Mouse (Mus musculus): Measurements from ENCODE around the gene Lrrc8a. TPM values are rescaled to one million over a fixed set of nuclear protein-coding genes. Genes with fewer than 3 reads are reported as not detected.

The Lrrc8a gene
- polyA plus RNA-seq (2015; fragmentation: Nextera tagmentation; extraction: Ambion mirVana), result 57.9 and 58.3 TPM in 2 replicates

DNA sequence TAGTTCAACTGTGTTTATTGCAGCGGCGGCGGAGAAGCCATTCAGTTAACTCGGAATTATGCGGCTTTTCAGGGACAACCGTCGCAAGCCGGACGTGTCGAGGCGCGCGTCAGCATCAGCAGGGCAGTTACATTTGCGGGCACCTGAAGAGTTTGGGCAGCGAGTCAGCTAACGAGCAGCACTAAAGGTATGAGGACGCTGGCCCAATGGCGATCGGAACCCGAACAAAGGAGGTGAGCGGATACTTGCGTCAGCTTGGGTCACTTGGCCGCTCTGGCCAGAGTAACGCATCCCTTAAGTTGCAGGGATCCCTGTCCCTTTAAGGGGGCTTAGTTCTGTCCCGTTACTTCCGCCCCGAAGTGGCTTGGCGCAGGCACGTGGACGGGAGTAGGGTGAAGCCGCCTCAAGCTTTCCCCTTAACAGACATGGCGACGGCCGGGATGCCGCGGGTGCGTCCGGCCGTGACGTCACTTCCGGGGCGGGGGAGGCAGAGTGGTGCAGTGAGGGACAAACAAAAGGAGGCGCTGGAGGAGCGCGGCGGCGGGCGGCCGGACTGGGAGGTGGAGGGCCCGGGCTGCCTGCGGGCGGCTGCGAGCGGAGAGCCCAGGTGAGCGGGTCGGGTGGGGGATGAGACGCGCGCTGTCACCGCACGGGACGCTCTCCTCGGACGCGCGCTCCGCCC is at the start of gene Lrrc8a:
Gene Lrrc8a (plus strand): TSS at position 517 of the 682 bp plus-strand sequence.
- ATAC-seq, result peak; percentile 99
- Histone ChIP-seq H3K9ac (peak within 1 kb of the TSS; percentile 88), H3K27me3 (no peaks in the 10 kb centered on the region), H3K4me3 (peak within 1 kb of the TSS; percentile 81), H3K4me1 (peaks cover 32% of the 10 kb centered on the region), H3K4me2 (peak within 1 kb of the TSS; percentile 77), H3K27ac (peak within 1 kb of the TSS; percentile 89), H3K9me3 (replicated peaks) (no peaks in the 10 kb centered on the region), H3K36me3 (ENCODE audit: poor library complexity, severe bottlenecking) (peaks cover 27% of the 10 kb centered on the region)
- 0% methylated on average over 45 of the region's 67 CpGs for WGBS

DNA sequence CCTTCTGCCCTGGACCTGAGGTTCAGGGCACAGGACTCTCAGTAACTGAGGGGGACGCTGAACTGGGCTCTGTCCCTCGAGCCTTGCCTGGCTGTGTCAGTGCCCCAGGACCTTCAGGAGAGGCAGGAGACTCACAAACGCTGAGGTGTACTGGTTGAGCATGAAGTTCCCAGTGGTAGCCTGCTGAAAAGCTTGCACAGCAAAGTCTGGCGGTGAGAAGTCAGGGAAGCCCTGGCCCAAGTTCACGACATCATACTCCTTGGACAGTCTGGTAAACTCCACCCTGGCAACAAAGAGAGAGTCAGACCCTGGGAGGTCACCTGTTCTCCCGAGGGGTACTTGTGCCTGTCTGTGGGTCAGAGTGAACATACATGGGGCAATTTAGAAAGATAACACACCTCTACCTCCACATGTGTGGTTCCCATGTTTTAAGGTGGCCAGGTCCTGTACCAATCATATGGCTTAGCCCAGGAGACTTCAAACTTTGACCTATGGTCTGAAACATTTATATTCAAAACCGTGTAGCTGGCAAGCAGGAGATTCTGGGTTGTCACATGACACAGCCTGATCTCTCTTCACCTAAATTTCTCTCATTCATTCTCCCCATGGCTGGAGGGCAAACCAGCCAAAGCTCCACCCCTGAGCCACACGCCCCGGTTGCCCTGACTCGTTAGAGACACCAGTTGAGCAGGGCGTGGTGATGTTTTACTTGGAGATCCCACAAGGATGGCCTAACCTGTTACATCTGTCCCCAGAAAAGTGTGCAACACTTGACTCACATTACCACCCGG is 45.5 kb upstream of the Lrrc8a start:
- H3K27me3 ChIP-seq, result no peaks in the 10 kb centered on the region
- peaks cover 3% of the 10 kb centered on the region; the same call in 1 of the 2 replicates for H3K4me1 ChIP-seq
- no peaks in the 10 kb centered on the region for H3K9me3 ChIP-seq (replicated peaks)
- 90% methylated on average over 12 of the region's 12 CpGs for WGBS
- no peak overlapping the region for H3K4me3 ChIP-seq
- H3K36me3 ChIP-seq (ENCODE audit: poor library complexity, severe bottlenecking), result 0 out of 2 replicates have a peak, but pooled peaks cover 4% of the 10 kb centered on the region
- ATAC-seq, result no peak
- no peak overlapping the region for H3K9ac ChIP-seq
- H3K4me2 ChIP-seq, result no peak overlapping the region
- no peak overlapping the region for H3K27ac ChIP-seq

DNA sequence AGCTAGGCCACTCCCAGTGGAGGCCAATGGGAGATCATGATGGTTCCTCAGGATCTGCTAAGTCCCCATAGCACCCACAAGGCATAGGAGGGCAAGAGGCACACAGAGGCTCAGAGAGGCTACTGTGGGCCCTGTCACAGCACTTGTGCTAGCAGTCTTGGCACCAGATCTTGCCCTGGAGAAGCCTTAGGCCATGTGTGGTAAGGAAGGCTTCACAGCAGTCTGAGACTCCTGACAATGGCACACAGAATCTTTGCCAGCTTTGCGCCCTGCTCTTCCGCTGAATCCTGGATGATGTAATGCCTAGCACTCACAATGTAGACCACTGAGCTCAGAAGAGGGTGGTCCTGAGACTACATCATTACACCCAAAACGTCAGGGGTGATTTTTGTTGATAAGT is 42.9 kb upstream of the Lrrc8a start:
- WGBS, result 75% methylated on average over 3 of the region's 3 CpGs
- H3K27ac ChIP-seq, result no peak overlapping the region
- no peak overlapping the region for H3K4me2 ChIP-seq
- no peak overlapping the region for H3K9ac ChIP-seq
- no peaks in the 10 kb centered on the region for H3K27me3 ChIP-seq
- no peak overlapping the region for H3K4me3 ChIP-seq
- H3K36me3 ChIP-seq (ENCODE audit: poor library complexity, severe bottlenecking), result 0 out of 2 replicates have a peak, but pooled peaks cover 4% of the 10 kb centered on the region
- peaks cover 3% of the 10 kb centered on the region; the same call in 1 of the 2 replicates for H3K4me1 ChIP-seq
- no peak for ATAC-seq
- no peaks in the 10 kb centered on the region for H3K9me3 ChIP-seq (replicated peaks)

DNA sequence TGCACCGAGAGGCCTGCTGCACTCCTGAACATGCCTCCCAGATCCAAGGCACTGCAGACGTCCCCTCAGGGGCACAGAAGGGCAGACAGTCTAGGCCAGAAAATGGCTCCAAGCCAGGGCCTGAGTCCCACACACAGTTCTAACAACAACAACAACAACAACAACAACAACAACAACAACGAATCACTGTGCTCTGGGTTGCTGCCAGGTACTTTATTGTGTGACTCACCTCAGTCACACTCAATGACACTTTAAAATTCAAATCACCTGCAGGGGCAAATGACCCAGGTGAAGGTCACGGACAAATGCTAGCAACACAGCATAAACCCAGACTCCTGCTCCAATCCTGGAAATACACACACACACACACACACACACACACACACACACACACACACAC is 39.5 kb upstream of the Lrrc8a start:
- Histone ChIP-seq H3K4me2 (no peak overlapping the region), H3K27ac (no peak overlapping the region), H3K4me1 (peaks cover 3% of the 10 kb centered on the region; the same call in 1 of the 2 replicates), H3K9me3 (replicated peaks) (no peaks in the 10 kb centered on the region), H3K9ac (0 out of 2 replicates have a peak overlapping the region, but pooled peaks have one; percentile 27), H3K27me3 (no peaks in the 10 kb centered on the region), H3K36me3 (ENCODE audit: poor library complexity, severe bottlenecking) (no peaks in the 10 kb centered on the region), H3K4me3 (no peak overlapping the region)
- no peak for ATAC-seq
- 58% methylated on average over 4 of the region's 4 CpGs for WGBS

DNA sequence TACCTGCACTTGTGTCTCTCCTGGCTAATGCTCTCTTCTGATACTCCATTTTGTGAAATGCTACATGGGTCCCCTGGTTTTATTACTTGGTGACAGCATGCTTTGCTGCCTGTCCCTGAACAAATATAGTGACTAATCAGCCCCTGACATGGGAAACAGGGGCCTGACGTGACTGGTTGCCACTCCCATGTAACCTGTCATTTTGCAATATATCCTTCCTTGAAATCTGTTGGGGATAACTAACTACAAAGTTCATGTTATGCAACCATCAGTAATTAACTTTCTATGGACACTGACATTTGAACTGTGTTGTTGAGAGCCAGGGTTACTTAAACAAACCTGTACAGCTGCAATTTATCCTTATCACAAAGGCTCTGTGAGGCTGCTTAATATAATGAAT is 37.5 kb upstream of the Lrrc8a start:
- no peak overlapping the region for H3K4me3 ChIP-seq
- no peaks in the 10 kb centered on the region for H3K9me3 ChIP-seq (replicated peaks)
- no peak for ATAC-seq
- no peaks in the 10 kb centered on the region for H3K36me3 ChIP-seq (ENCODE audit: poor library complexity, severe bottlenecking)
- no peak overlapping the region for H3K27ac ChIP-seq
- H3K4me1 ChIP-seq, result peaks cover 7% of the 10 kb centered on the region
- H3K9ac ChIP-seq, result no peak overlapping the region
- H3K27me3 ChIP-seq, result no peaks in the 10 kb centered on the region
- H3K4me2 ChIP-seq, result no peak overlapping the region
- WGBS, result 81% methylated on average over 1 of the region's 1 CpGs

DNA sequence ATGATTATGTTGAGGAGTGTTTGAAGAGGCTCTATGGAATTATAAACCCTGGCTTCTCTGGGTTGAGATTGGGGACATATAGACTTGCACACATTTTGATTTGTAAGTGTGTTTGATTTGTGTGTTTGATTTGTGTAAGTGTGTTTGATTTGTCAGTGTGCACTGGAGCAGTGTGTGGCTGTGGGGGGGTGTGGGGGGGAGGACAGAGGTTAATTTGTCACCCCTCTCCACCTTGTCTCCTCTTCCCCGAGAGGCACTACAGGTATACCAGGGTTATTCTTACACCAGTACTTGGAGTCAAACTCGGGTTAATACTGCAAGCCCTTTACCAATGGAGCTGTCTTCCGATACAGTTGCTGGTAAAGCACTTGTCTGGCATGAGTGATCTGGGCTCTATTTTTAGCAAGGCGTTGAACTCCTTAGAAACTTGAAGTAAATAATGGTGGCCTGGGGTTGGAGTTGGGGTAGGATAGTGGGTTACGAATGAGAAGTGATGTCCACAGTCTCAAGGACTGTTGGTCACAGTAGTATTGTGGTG is 37.1 kb upstream of the Lrrc8a start:
- Histone ChIP-seq H3K27ac (no peak overlapping the region), H3K4me3 (no peak overlapping the region), H3K9ac (no peak overlapping the region), H3K9me3 (replicated peaks) (no peaks in the 10 kb centered on the region), H3K36me3 (ENCODE audit: poor library complexity, severe bottlenecking) (no peaks in the 10 kb centered on the region), H3K4me1 (peaks cover 8% of the 10 kb centered on the region), H3K27me3 (no peaks in the 10 kb centered on the region), H3K4me2 (no peak overlapping the region)
- 82% methylated on average over 5 of the region's 5 CpGs for WGBS
- ATAC-seq, result no peak

DNA sequence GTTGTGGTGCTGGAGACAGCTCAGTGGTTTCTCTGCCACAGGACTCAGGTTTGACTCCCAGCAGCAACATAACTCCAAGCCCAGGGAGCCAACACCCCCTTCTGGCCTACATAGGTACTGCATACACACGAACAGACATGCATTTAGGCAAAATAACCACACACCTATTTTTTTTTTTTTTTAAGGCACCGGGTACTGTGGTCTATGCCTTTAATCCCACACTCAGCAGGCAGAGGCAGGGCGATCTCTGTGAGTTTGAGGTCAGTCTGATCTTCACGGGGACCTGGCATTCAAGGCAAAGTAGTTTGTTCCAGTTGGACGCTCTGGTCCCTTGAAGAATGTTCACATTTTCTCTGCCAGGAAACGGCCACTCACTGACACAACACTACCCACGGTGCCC is 34.1 kb upstream of the Lrrc8a start:
- WGBS, result 83% methylated on average over 7 of the region's 7 CpGs

DNA sequence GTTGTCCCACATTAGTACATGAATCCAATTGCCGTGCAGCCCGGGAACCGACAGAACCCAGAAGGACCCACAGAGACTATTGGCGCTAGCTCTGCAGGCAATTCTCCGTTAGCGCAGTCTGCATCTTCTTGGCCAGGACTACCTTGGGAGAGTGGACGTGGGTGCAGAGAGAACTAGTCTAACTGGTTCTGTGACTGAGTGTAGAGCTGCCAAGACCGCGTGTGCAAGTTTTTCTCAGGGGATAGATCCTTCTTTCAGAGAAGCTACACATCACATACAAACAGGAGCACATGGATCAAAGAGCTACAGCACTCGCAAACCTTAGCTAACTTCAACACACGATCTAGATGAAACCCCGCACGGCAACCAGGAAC is 32.3 kb upstream of the Lrrc8a start:
- Histone ChIP-seq H3K9ac (peak overlapping the region; percentile 74), H3K4me2 (peak overlapping the region; percentile 85), H3K27me3 (no peaks in the 10 kb centered on the region), H3K9me3 (replicated peaks) (no peaks in the 10 kb centered on the region), H3K4me3 (peak overlapping the region; percentile 69), H3K36me3 (ENCODE audit: poor library complexity, severe bottlenecking) (no peaks in the 10 kb centered on the region), H3K4me1 (peaks cover 16% of the 10 kb centered on the region), H3K27ac (peak overlapping the region; percentile 45)
- whole genome bisulfite sequencing, result 2% methylated on average over 13 of the region's 13 CpGs
- peak; percentile 61 for ATAC-seq

More for the DNA sequence above, 34.1 kb upstream of the Lrrc8a start:
- H3K9me3 ChIP-seq (replicated peaks), result no peaks in the 10 kb centered on the region
- H3K27ac ChIP-seq, result no peak overlapping the region
- ATAC-seq, result no peak
- no peaks in the 10 kb centered on the region for H3K27me3 ChIP-seq
- H3K4me3 ChIP-seq, result no peak overlapping the region
- no peak overlapping the region for H3K9ac ChIP-seq
- H3K4me2 ChIP-seq, result no peak overlapping the region
- peaks cover 16% of the 10 kb centered on the region for H3K4me1 ChIP-seq
- no peaks in the 10 kb centered on the region for H3K36me3 ChIP-seq (ENCODE audit: poor library complexity, severe bottlenecking)

DNA sequence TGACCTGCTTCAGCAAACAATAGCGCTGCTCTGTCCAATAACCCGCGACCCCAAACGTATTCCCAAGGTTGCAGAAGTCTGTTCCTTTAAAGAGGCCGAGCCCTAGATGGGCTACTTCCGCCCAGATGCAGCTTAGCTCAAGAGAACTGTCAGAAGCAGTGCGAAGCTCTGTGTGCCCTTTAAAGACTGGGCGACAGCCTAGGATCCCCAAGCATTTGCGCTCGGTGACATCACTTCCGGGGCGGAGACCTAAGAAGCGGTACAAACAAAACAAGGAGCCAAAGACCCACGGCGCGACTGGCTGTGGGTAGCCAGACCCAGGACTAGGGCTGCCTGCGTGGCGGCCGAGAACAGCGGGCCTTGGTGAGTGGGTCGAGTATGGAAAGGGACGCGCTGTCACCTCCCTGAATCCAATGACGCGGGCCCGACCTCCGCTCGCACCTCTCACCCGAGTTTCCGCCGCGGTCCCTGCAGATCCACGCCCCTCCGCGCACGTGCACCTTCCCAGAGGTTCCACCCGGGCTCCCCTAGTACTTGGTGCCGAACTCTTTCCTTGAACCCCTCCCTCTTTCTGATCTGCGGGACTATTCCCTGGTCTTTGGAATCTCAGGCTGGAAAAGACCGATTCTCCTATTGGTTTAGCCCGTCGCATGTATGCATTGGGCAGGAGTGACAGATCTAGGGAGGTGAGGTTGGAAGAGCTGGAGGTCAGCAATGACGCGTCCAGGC is 31.7 kb upstream of the Lrrc8a start, which contains the start of gene Kyat1:
Gene Kyat1 (minus strand): TSS at position 219 of the 729 bp plus-strand sequence.
- under 1% methylated on average over 44 of the region's 44 CpGs for WGBS
- H3K9me3 ChIP-seq (replicated peaks), result no peaks in the 10 kb centered on the region
- no peaks in the 10 kb centered on the region for H3K36me3 ChIP-seq (ENCODE audit: poor library complexity, severe bottlenecking)
- peaks cover 16% of the 10 kb centered on the region for H3K4me1 ChIP-seq
- H3K9ac ChIP-seq, result peak within 1 kb of the TSS; percentile 74
- H3K27me3 ChIP-seq, result no peaks in the 10 kb centered on the region
- peak within 1 kb of the TSS; percentile 69 for H3K4me3 ChIP-seq
- H3K4me2 ChIP-seq, result peak within 1 kb of the TSS; percentile 85
- peak within 1 kb of the TSS; percentile 45 for H3K27ac ChIP-seq
- ATAC-seq, result peak; percentile 99

DNA sequence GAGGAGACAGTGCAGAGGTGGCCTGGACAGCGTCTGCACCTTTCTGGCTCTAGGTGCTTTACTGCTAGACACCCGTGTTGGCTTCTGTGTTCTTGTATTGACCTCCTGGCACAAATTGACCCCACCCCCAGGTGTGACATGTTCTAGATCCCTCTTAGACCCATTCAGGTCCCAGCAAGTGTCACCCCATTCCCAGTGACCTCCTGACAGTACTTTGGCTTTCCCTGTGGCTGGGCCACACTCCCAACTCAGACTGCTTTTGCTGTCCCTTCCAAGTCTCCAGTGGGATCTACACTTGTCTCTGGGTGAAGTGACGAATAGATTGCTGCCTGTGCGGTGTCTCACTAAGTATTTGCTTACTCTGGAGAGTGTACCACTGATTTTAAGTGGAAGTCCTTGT is 30.1 kb upstream of the Lrrc8a start:
- Histone ChIP-seq H3K4me1 (peaks cover 16% of the 10 kb centered on the region), H3K4me3 (no peak overlapping the region), H3K4me2 (no peak overlapping the region), H3K36me3 (ENCODE audit: poor library complexity, severe bottlenecking) (no peaks in the 10 kb centered on the region), H3K27ac (no peak overlapping the region), H3K27me3 (no peaks in the 10 kb centered on the region), H3K9ac (no peak overlapping the region), H3K9me3 (replicated peaks) (no peaks in the 10 kb centered on the region)
- WGBS, result 89% methylated on average over 4 of the region's 4 CpGs
- ATAC-seq, result no peak

DNA sequence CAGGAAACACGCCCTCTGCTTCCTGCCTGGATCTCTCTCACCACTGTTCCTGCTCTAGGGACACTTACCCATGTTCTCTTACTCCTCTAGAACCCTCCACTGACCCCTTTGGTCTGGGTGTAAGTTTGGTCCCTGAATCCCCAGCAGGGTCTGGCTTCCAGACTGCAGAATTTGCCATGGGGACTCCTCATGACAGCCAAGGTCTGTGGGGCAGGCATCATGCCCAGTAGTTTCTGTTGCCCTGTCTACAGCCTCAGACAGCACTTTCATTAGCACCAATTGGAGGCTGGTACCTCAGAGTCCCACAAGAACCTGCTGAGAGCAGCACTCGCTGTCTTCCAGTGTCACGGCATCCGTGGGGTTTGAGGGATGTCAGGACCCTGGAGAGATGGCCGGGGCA is 29.6 kb upstream of the Lrrc8a start:
- no peaks in the 10 kb centered on the region for H3K27me3 ChIP-seq
- no peak for ATAC-seq
- no peak overlapping the region for H3K27ac ChIP-seq
- no peaks in the 10 kb centered on the region for H3K36me3 ChIP-seq (ENCODE audit: poor library complexity, severe bottlenecking)
- no peak overlapping the region for H3K9ac ChIP-seq
- H3K4me1 ChIP-seq, result peaks cover 16% of the 10 kb centered on the region
- no peak overlapping the region for H3K4me3 ChIP-seq
- no peaks in the 10 kb centered on the region for H3K9me3 ChIP-seq (replicated peaks)
- H3K4me2 ChIP-seq, result no peak overlapping the region
- WGBS, result 79% methylated on average over 5 of the region's 5 CpGs

All from forebrain, embryonic 13.5 days (tissue).